Mouse (Mus musculus): ENCODE results near the gene Gm21760. TPM values are rescaled to one million over a fixed set of nuclear protein-coding genes. Genes with fewer than 3 reads are reported as not detected.
"Not testable (repeated sequence)": the region's sequence is repeated elsewhere in the genome, so short reads cannot be mapped to it uniquely, and the experiment has no call there.

Gm21760 gene
- polyA plus RNA-seq (2012; rRNA removed) = not detected in 2 replicates

DNA sequence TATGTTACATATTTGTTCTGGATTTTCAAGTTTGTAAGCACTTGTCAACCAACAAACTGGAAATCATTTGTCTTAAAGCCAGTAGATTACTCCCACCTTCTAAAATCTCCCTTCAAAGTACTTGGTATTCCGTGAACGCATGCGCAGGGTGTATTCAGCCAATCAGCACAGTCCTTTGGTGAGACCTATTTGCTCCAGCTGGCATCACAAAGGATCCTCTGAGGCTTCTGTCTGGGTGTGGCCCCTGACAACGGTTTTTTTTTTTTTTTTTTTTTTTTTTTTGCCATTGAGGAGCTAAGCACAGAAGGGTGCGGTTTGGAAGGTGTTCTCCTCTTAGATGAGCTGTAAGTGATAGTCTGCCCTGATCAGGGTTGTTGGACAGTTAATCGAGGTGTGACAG lies at the start of gene Gm21760:
Gm21760 (plus strand) TSS at position 301 of the 400 bp plus-strand sequence.
- not testable (repeated sequence) for H3K36me3 ChIP-seq (ENCODE audit: control insufficient read depth, insufficient read depth, low read length); H3K4me3 ChIP-seq (ENCODE audit: extremely low read depth, insufficient read depth, insufficient read length); H3K27me3 ChIP-seq (ENCODE audit: control insufficient read depth, insufficient read depth, low read length); H3K4me1 ChIP-seq (ENCODE audit: control insufficient read depth, insufficient read depth, insufficient read length); H3K27ac ChIP-seq (ENCODE audit: insufficient read depth, low read length); DNase-seq (ENCODE audit: low read depth in 1 of 2, low spot score in 2 of 2)
- WGBS = no CpG with 5 or more reads among the region's 6 CpGs
